Mouse (Mus musculus): ENCODE data around the gene Cnmd.

Gene Cnmd

GRCm38 (mm10) chr14:79645378-79645777 lies 16.6 kb downstream of the Cnmd start:
- DNase-seq (ENCODE audit: low spot score in 2 of 2): no peak

GRCm38 (mm10) chr14:79642063-79642462 lies 19.9 kb downstream of the Cnmd start:
- no peak for DNase-seq (ENCODE audit: low spot score in 2 of 2)

GRCm38 (mm10) chr14:79636814-79637213 lies 25.2 kb downstream of the Cnmd start:
- no peak for DNase-seq (ENCODE audit: low spot score in 2 of 2)

GRCm38 (mm10) chr14:79633196-79633595 lies 28.8 kb downstream of the Cnmd start:
- no peak for DNase-seq (ENCODE audit: low spot score in 2 of 2)

GRCm38 (mm10) chr14:79632330-79632729 lies 29.6 kb downstream of the Cnmd start:
- DNase-seq (ENCODE audit: low spot score in 2 of 2): no peak

GRCm38 (mm10) chr14:79621143-79621542 lies 40.8 kb downstream of the Cnmd start:
- DNase-seq (ENCODE audit: low spot score in 2 of 2): no peak

GRCm38 (mm10) chr14:79619802-79620201 lies 42.2 kb downstream of the Cnmd start:
- DNase-seq (ENCODE audit: low spot score in 2 of 2): no peak

GRCm38 (mm10) chr14:79617121-79617828 lies 44.7 kb downstream of the Cnmd start:
- no peak for DNase-seq (ENCODE audit: low spot score in 2 of 2)

- no peak for DNase-seq (ENCODE audit: low spot score in 2 of 2)
Measured at GRCm38 (mm10) chr14:79608286-79608685, 53.7 kb downstream of the Cnmd start.

GRCm38 (mm10) chr14:79607352-79607751 lies 54.6 kb downstream of the Cnmd start:
- DNase-seq (ENCODE audit: low spot score in 2 of 2): no peak

- no peak for DNase-seq (ENCODE audit: low spot score in 2 of 2)
Measured at GRCm38 (mm10) chr14:79606867-79607266, 55.1 kb downstream of the Cnmd start.

- DNase-seq (ENCODE audit: low spot score in 2 of 2): no peak
Measured at GRCm38 (mm10) chr14:79606392-79606791, 55.6 kb downstream of the Cnmd start.

GRCm38 (mm10) chr14:79605881-79606280 lies 56.1 kb downstream of the Cnmd start:
- DNase-seq (ENCODE audit: low spot score in 2 of 2): no peak

- DNase-seq (ENCODE audit: low spot score in 2 of 2): no peak
Measured at GRCm38 (mm10) chr14:79596602-79597001, 65.4 kb downstream of the Cnmd start.

- no peak for DNase-seq (ENCODE audit: low spot score in 2 of 2)
Measured at GRCm38 (mm10) chr14:79594069-79594468, 67.9 kb downstream of the Cnmd start.

- no peak for DNase-seq (ENCODE audit: low spot score in 2 of 2)
Measured at GRCm38 (mm10) chr14:79591611-79592010, 70.4 kb downstream of the Cnmd start.

- DNase-seq (ENCODE audit: low spot score in 2 of 2): no peak
Measured at GRCm38 (mm10) chr14:79590916-79591315, 71.1 kb downstream of the Cnmd start.

GRCm38 (mm10) chr14:79589401-79589800 lies 72.6 kb downstream of the Cnmd start:
- DNase-seq (ENCODE audit: low spot score in 2 of 2): no peak

GRCm38 (mm10) chr14:79588534-79588951 lies 73.4 kb downstream of the Cnmd start:
- no peak for DNase-seq (ENCODE audit: low spot score in 2 of 2)

GRCm38 (mm10) chr14:79587852-79588229 lies 74.1 kb downstream of the Cnmd start:
- no peak for DNase-seq (ENCODE audit: low spot score in 2 of 2)

Data from cerebellum, postnatal 4 days (tissue).